8 mouse cellular contexts compared by ENCODE assay signal in the genomic region with DNA sequence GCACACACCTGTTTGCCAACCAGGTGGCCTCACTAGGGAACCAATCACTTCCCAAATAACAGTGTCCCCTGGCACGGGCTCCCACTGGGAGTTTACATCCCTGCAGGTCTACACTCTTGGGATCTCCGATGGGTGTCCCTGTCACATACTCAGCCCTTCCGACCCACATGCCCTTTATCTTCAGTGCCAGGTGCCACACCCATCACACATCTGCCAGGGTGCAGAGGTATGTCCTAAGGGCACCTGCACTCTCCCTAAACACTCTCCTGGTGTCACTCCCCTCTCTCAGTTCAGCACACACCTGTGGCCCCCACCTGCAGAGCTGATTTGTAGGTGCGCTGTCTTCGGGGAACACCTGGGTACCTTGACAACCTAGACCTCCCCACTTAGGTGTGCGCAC. TPM values are rescaled to one million over a fixed set of nuclear protein-coding genes. Genes with fewer than 3 reads are reported as not detected.
DNase-seq lines count a peak whose midpoint lies in the region; ATAC-seq and TF ChIP-seq lines count a peak whose summit lies in the region.

No protein-coding gene starts in this region.

- no peak overlapping the region for H3K27ac ChIP-seq in testis, adult 2 months (ENCODE audit: control insufficient read depth, insufficient read depth, low read depth, low read length)
- H3K27ac ChIP-seq in liver, embryonic 14.5 days, result no peak overlapping the region

- no peak for TF ChIP-seq POLR2A in testis, adult 2 months (IDR thresholded peaks at IDR 0.05; ENCODE audit: control insufficient read depth, low read depth, low read length)

- no peak overlapping the region for H3K9ac ChIP-seq in liver, embryonic 14.5 days (replicated peaks)

- no peaks in the 10 kb centered on the region for H3K9me3 ChIP-seq in liver, embryonic 14.5 days (ENCODE audit: control insufficient read depth, low read length)

- H3K4me3 ChIP-seq in testis, adult 2 months (ENCODE audit: control insufficient read depth, low read depth, low read length), result peak overlapping the region; percentile 84
- peak overlapping the region; percentile 52 to 60; a peak in 3 of 4 replicates for H3K4me3 ChIP-seq in liver, embryonic 14.5 days (ENCODE audit: insufficient read depth in 1 of 2, low read depth in 2 of 2, low read length in 2 of 2)

- H3K36me3 ChIP-seq in testis, adult 2 months (ENCODE audit: control insufficient read depth, insufficient read depth, low read length), result no peaks in the 10 kb centered on the region
- H3K36me3 ChIP-seq in liver, embryonic 14.5 days (replicated peaks; ENCODE audit: control insufficient read depth, insufficient read depth, low read depth), result no peaks in the 10 kb centered on the region

- no peak for TF ChIP-seq CTCF in testis, adult 2 months (IDR thresholded peaks at IDR 0.05; ENCODE audit: control insufficient read depth, insufficient read depth, insufficient replicate concordance, low read depth, low read length)
- no peak for TF ChIP-seq CTCF in liver, embryonic 14.5 days (IDR thresholded peaks at IDR 0.05; ENCODE audit: low read depth)

- peaks cover 15% of the 10 kb centered on the region for H3K4me1 ChIP-seq in testis, adult 2 months (ENCODE audit: control insufficient read depth, insufficient read depth, low read length)
- 0 out of 4 replicates have a peak, but pooled peaks cover 0 to 1% of the 10 kb centered on the region in 2 experiments for H3K4me1 ChIP-seq in liver, embryonic 14.5 days (replicated peaks; ENCODE audit: control insufficient read depth in 2 of 2, insufficient read depth in 2 of 2, low read length in 1 of 2)

- 36% methylated on average over 6 of the region's 6 CpGs for WGBS in liver, embryonic 14.5 days (ENCODE audit: insufficient replicate concordance)

- TF ChIP-seq EP300 in liver, embryonic 14.5 days (IDR thresholded peaks at IDR 0.05; ENCODE audit: low read depth), result no peak

- no peak for ATAC-seq in cerebellum, adult (ENCODE audit: insufficient number of reproducible peaks, low FRiP score, low TSS enrichment)
- no peak for ATAC-seq in liver, embryonic 14.5 days (ENCODE audit: insufficient read depth)
- ATAC-seq in CD4-positive, CD25-positive, alpha-beta regulatory T cell, adult 4 months, result no peak

- peak; percentile 47 for DNase-seq in cerebellum, adult 9-11 months
- no peak for DNase-seq in testis, postnatal 14 days (ENCODE audit: low spot score)
- no peak for DNase-seq in liver, embryonic 14.5 days (ENCODE audit: low read depth in 3 of 3, low spot score in 3 of 3)
- peak; percentile 51 for DNase-seq in thymus, postnatal 4 days
- DNase-seq in urinary bladder, adult 18-20 months (ENCODE audit: low spot score in 2 of 2), result no peak

- peak overlapping the region; percentile 77 for H3K4me2 ChIP-seq in liver, embryonic 14.5 days (ENCODE audit: low read depth)

- H3K27me3 ChIP-seq in testis, adult 2 months (ENCODE audit: control insufficient read depth, insufficient read depth, low read length), result peaks cover 2% of the 10 kb centered on the region; the same call in 1 of the 2 replicates
- peaks cover 35% of the 10 kb centered on the region for H3K27me3 ChIP-seq in liver, embryonic 14.5 days (ENCODE audit: control insufficient read depth, insufficient read depth, low read length)

RNA-seq across cellular contexts. Expression of a gene that starts 1.8 kb away (rescaled TPM):
- 5.7 and 6.1 TPM in 2 replicates for polyA plus RNA-seq in testis, adult 2 months (2012; rRNA removed)
- polyA plus RNA-seq in liver, embryonic 14.5 days (2012; rRNA removed), result 7.5 and 13.0 TPM in 2 replicates
- polyA plus RNA-seq in liver, embryonic 14.5 days (2014; fragmentation: Nextera tagmentation; extraction: Ambion mirVana), result 6.4 and 7.6 TPM in 2 replicates
- polyA plus RNA-seq in CD4-positive, CD25-positive, alpha-beta regulatory T cell, adult 4 months (2017; shearing (Covaris generic)), result 1 to 10 TPM; 4.7 to 6.2 TPM

RNA-seq across cellular contexts. Expression of a gene that starts 48.2 kb away (rescaled TPM):
- not detected in 2 replicates for polyA plus RNA-seq in testis, adult 2 months (2012; rRNA removed)
- not detected in 2 replicates for polyA plus RNA-seq in liver, embryonic 14.5 days (2012; rRNA removed)
- not detected in 2 replicates for polyA plus RNA-seq in liver, embryonic 14.5 days (2014; fragmentation: Nextera tagmentation; extraction: Ambion mirVana)
- polyA plus RNA-seq in CD4-positive, CD25-positive, alpha-beta regulatory T cell, adult 4 months (2017; shearing (Covaris generic)), result not detected

Comparison
In these comparisons a context has a peak if more than half of its experiments do, and no peak if none do; other contexts are left out.
1. DNase-seq: peak in cerebellum, adult 9-11 months (single experiment) and thymus, postnatal 4 days (single experiment); none in testis, postnatal 14 days (single experiment), liver, embryonic 14.5 days (0 of 3) and urinary bladder, adult 18-20 months (0 of 2).